Mouse (Mus musculus): ENCODE measurements around the gene Atg101.

GRCm38 (mm10) chr15:101306459-101306858 lies 22.4 kb downstream of the Atg101 start:
- TF ChIP-seq CTCF (IDR thresholded peaks at IDR 0.05; ENCODE audit: low read depth) (no peak), EP300 (IDR thresholded peaks at IDR 0.05; ENCODE audit: low read depth) (no peak)
